Mouse (Mus musculus) hindbrain, embryonic 16.5 days (tissue): ENCODE measurements around the gene Afg3l1. TPM values are rescaled to one million over a fixed set of nuclear protein-coding genes. Genes with fewer than 3 reads are reported as not detected.
"Not testable (repeated sequence)": the region's sequence is repeated elsewhere in the genome, so short reads cannot be mapped to it uniquely, and the experiment has no call there.

Experiments used
- ATAC-seq: fragments of 200-750 bp; cut with Nextera tagmentation; 2 replicates; pipeline ENCODE4 v1.8.0; 2017; ENCODE audit warnings: moderate TSS enrichment, moderate library complexity
- H3K27ac ChIP-seq: fragments of 300-500 bp; sonication (generic); 2 replicates; pipeline ENCODE4 v1.5.1; 2014; ENCODE audit warnings: low read depth, mild to moderate bottlenecking, control low read depth, low read length, moderate library complexity
- H3K27me3 ChIP-seq: fragments of 300-500 bp; sonication (generic); replicated peaks from 2 replicates; pipeline ENCODE4 v1.6.1; 2014; ENCODE audit warnings: low read length; ENCODE audit not compliant: control insufficient read depth, insufficient read depth
- H3K36me3 ChIP-seq: fragments of 300-500 bp; sonication (generic); 2 replicates; pipeline ENCODE4 v1.6.1; 2014; ENCODE audit warnings: mild to moderate bottlenecking, low read length, moderate library complexity, mixed read lengths; ENCODE audit not compliant: control insufficient read depth, insufficient read depth
- H3K4me1 ChIP-seq: fragments of 300-500 bp; sonication (generic); 2 replicates; pipeline ENCODE4 v1.6.1; 2014; ENCODE audit warnings: low read depth, low read length; ENCODE audit not compliant: control insufficient read depth, insufficient read depth
- H3K4me2 ChIP-seq: fragments of 300-500 bp; sonication (generic); 2 replicates; pipeline ENCODE4 v1.6.1; 2014; ENCODE audit warnings: mild to moderate bottlenecking, low read length, control low read depth, moderate library complexity
- H3K4me3 ChIP-seq: fragments of 300-500 bp; sonication (generic); 2 replicates; pipeline ENCODE4 v1.5.1; 2014; ENCODE audit warnings: mild to moderate bottlenecking, low read length, control low read depth, moderate library complexity
- H3K9ac ChIP-seq: fragments of 300-500 bp; sonication (generic); 2 replicates; pipeline ENCODE4 v1.6.1; 2014; ENCODE audit warnings: low read depth, mild to moderate bottlenecking, control low read depth, low read length, moderate library complexity
- H3K9me3 ChIP-seq: fragments of 300-500 bp; sonication (generic); 2 replicates; pipeline ENCODE4 v1.6.1; 2014; ENCODE audit warnings: mild to moderate bottlenecking, low read length, moderate library complexity; ENCODE audit not compliant: control insufficient read depth
- WGBS: fragments of 180-500 bp; shearing (Covaris S2); extraction: QIAGEN DNeasy Blood & Tissue Kit; methylation state at CpG from one replicate; pipeline ENCODE4 v1.1.7; 2014; 5-methylcytosine and 5-hydroxymethylcytosine counted together
- polyA plus RNA-seq: library from polyadenylated mRNA; unstranded; fragments of >200 nt; fragmentation: Nextera tagmentation; extraction: Ambion mirVana; gene quantifications from 2 replicates; pipeline ENCODE4 v1.2.1, GENCODE M21; 2015

The Afg3l1 gene
- polyA plus RNA-seq, 1 experiment from 2014 or later = 48.7 TPM

DNA sequence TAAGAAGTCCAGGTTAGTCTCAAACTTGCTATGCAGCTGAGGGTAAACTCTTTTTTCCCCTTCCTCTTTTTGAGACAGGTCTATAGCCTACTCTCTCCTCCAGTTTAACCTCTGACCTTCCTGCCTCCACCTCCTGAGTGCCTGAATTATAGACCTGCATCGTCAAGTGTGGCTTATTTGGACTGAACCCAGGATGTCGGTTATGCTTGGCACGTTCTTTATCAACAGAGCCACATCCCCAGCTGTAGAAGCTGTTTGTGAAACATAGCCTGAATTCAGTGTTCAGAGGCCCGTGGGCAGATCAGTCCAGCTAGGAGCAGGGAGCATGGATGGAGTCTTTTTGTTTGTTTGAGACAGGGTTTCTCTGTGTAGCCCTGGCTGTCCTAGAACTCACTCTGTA is 25.6 kb upstream of the Afg3l1 start:
- WGBS = 86% methylated on average over 4 of the region's 4 CpGs
- Histone ChIP-seq H3K4me3 (no peak overlapping the region), H3K27me3 (no peaks in the 10 kb centered on the region), H3K27ac (no peak overlapping the region), H3K9ac (no peak overlapping the region), H3K9me3 (no peaks in the 10 kb centered on the region), H3K4me1 (no peaks in the 10 kb centered on the region), H3K36me3 (peaks cover 38% of the 10 kb centered on the region), H3K4me2 (no peak overlapping the region)
- no peak for ATAC-seq

DNA sequence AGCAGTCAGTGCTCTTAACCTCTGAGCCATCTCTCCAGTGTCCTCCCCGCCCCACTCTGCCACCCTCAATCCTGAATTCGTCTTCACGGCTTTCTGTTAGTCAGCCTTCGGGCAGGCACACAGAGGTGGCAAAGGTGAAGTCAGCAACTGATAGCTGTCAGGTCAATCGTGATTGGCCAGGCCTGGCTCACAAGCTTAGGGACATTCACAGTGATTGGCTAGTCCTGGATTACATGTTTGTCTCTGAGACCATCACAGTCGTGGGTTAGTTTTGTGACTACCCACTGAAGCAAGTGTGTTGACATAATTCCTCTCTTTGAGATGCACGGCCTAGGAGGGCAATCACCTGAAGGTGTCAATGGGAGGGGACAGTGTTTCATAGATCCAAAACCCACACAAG is 24.4 kb upstream of the Afg3l1 start:
- no peaks in the 10 kb centered on the region for H3K4me1 ChIP-seq
- H3K27me3 ChIP-seq = no peaks in the 10 kb centered on the region
- WGBS = 86% methylated on average over 7 of the region's 7 CpGs
- no peak overlapping the region for H3K9ac ChIP-seq
- no peaks in the 10 kb centered on the region for H3K9me3 ChIP-seq
- H3K27ac ChIP-seq = no peak overlapping the region
- H3K4me2 ChIP-seq = no peak overlapping the region
- no peak for ATAC-seq
- H3K4me3 ChIP-seq = no peak overlapping the region
- H3K36me3 ChIP-seq = peaks cover 47% of the 10 kb centered on the region

DNA sequence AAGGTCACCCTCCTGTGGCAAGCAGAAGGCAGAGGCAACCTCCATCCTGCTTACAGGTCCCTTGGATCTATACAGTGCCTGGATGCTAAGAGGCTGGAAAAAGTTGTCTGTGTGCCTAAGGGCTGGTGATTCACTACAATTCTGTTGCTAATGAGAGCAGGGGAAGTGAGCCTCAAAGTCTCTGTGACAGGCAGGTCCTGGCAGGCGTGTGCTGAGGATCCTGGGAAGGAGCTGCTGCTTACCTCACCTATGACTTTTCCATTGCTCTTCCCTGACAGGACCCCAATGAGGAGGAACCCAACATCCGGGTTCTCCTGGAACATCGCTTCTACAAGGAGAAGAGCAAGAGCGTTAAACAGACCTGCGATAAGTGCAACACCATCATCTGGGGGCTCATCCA is 23.8 kb upstream of the Afg3l1 start:
- H3K36me3 ChIP-seq = peaks cover 50% of the 10 kb centered on the region
- H3K4me1 ChIP-seq = no peaks in the 10 kb centered on the region
- ATAC-seq = no peak
- WGBS = 91% methylated on average over 5 of the region's 5 CpGs
- no peaks in the 10 kb centered on the region for H3K9me3 ChIP-seq
- H3K9ac ChIP-seq = no peak overlapping the region
- no peak overlapping the region for H3K27ac ChIP-seq
- no peak overlapping the region for H3K4me2 ChIP-seq
- H3K27me3 ChIP-seq = no peaks in the 10 kb centered on the region
- H3K4me3 ChIP-seq = no peak overlapping the region

DNA sequence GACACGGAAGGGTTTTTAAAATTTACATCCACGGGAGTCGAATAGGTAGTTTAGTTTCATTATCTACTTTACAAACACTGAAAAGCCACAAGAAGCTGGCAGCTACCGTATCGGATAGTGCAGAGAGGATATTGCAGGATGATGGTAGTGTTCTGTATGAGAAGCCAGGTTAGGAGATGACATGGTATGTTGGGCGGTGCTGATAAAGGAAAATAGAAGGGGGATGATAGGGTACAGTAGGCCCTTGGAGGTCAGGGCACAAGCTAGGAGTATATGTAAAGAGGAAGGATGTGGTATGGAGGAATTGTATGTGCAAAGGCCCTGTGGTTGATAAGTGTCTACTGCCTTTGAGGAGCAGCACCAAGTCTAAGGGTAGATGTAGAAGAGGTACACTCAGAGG is 23.1 kb upstream of the Afg3l1 start:
- WGBS = 93% methylated on average over 6 of the region's 6 CpGs
- Histone ChIP-seq H3K4me1 (no peaks in the 10 kb centered on the region), H3K4me2 (no peak overlapping the region)

DNA sequence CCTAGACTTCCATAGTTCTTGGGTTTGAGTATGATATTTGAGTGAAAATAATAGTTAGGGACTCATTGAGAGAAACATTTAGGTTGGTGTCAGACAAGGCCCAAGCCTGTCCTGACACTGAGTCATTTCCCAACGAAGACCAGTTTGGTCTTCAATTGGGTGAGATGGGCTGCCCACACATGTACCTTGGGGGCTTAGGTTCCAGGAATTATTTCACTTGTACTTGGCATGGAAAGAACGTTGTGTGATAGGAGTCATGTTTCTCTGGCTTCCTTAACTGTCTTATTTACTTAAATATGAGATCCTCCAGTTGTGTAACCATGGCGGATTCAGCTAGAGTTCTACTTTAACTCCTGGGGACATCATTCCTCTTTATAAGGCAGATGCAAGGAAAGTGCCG is 14.1 kb upstream of the Afg3l1 start:
- Histone ChIP-seq H3K27me3 (no peaks in the 10 kb centered on the region), H3K4me3 (no peak overlapping the region), H3K4me1 (no peaks in the 10 kb centered on the region), H3K9me3 (0 out of 2 replicates have a peak, but pooled peaks cover 2% of the 10 kb centered on the region), H3K9ac (no peak overlapping the region), H3K27ac (no peak overlapping the region), H3K4me2 (no peak overlapping the region), H3K36me3 (peaks cover 25% of the 10 kb centered on the region)
- WGBS = 89% methylated on average over 4 of the region's 4 CpGs
- no peak for ATAC-seq

More for the DNA sequence above, 23.1 kb upstream of the Afg3l1 start:
- Histone ChIP-seq H3K36me3 (peaks cover 52% of the 10 kb centered on the region), H3K9ac (no peak overlapping the region), H3K4me3 (no peak overlapping the region), H3K27me3 (no peaks in the 10 kb centered on the region), H3K27ac (no peak overlapping the region), H3K9me3 (no peaks in the 10 kb centered on the region)
- no peak for ATAC-seq

DNA sequence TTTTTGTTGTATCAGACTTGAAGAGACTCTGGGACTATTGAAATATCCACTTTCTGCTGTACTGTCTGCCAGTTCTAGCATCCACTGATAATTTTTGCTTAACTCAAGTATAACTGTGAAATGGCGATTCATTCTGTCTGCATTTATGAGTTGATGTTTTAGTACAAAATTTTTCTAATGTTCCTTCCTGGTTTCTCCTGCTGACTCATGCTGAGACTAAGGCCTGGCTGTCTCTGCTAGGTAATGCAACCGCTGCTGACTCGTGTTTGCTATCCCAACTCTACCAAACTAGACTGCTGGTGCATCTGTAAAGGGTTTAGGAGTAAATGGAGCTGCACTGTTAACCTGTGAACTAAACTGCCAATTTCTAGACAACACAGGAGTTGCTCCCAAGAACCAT is 10.2 kb upstream of the Afg3l1 start:
- WGBS = 79% methylated on average over 3 of the region's 3 CpGs
- Histone ChIP-seq H3K4me3 (no peak overlapping the region), H3K9ac (no peak overlapping the region), H3K4me1 (no peaks in the 10 kb centered on the region), H3K36me3 (peaks cover 4% of the 10 kb centered on the region), H3K27ac (no peak overlapping the region), H3K27me3 (no peaks in the 10 kb centered on the region), H3K9me3 (0 out of 2 replicates have a peak, but pooled peaks cover 2% of the 10 kb centered on the region), H3K4me2 (no peak overlapping the region)
- ATAC-seq = no peak

DNA sequence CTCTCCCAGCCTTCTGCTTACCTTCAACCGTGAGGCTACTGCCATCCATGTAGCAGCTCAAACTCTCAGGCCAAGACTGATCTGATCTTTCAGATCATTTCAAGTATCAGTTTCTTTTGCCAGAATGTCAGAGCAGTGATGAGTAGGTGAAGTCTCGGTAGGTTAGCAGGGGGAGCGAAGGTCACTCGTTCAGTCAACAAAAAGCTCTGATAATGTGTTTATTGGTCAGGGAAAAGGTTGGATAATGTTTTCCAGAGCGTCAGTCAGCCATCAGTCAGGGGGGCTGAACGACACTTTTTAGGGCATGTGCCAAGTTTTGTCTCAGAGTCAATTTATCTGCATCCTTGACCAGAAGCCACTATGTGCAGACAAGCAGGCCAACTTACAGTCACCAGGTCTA is 4.7 kb upstream of the Afg3l1 start:
- H3K36me3 ChIP-seq, H3K4me1 ChIP-seq, H3K27me3 ChIP-seq, H3K9ac ChIP-seq, H3K27ac ChIP-seq, H3K4me3 ChIP-seq, H3K4me2 ChIP-seq, H3K9me3 ChIP-seq, ATAC-seq: not testable (repeated sequence)
- WGBS = 76% methylated on average over 6 of the region's 6 CpGs

DNA sequence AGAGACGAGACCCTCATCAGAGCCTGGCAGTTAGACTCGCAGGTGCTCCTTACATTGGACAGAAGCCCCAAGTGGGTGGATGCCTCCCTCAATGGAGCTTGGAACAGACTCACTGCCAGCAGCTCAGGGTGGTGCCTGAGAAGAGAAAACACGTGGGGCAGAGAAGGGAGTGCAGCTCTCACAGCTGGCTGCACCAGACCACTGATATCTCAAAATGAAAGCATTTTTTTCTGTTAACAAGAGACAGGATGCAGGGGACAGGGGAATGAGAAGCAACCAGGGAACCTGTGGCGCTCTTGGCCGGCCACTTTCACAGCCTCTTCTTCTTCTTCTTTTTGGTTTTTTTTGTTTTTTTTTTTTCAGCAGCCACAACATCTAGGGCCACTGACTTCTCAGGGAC is 3.2 kb upstream of the Afg3l1 start:
- not testable (repeated sequence) for H3K4me3 ChIP-seq, H3K27me3 ChIP-seq, H3K4me2 ChIP-seq, H3K9ac ChIP-seq, H3K9me3 ChIP-seq, H3K27ac ChIP-seq, H3K36me3 ChIP-seq, ATAC-seq
- 71% methylated on average over 5 of the region's 5 CpGs for WGBS
- H3K4me1 ChIP-seq = peaks cover 17% of the 10 kb centered on the region

DNA sequence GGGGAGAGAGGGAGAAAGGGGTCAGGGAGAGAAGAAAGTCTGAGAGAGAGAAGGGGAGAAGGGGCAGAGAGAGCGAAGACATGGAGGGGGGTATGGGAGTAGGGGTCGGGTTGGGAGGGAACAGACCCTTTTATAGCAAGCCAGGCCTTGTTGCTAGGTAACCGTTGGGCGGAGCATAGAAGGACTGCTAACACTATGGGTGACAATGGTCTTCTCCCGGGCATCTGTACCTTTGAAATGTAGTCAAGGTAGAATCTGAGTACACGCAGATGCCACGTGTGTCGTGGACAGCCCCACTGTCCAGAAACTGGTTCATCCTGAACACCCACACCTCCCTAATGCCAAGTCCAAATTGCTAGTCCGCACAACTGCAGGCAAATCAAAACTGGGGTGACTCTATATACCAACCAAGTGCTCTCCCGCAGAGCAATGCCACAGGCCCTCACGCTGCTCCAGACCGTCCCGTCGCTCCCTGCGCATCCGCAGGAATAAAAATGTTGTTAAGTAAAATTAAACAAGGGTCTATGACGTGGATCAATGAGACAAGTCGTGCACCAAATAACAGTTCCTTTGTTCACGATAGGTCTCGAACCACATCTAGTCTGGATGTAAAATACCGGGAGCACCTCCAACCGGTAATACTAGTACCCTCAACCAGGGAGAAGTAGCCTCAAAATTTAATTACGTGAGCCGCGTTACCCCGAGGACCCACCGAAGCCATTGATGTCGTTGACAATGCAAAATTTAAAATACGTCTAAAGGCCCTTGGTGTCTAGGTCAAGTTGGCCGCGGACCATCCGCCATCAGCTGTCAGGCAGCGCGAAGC is 579 bp upstream of the Afg3l1 start:
- Histone ChIP-seq H3K27ac (peak overlapping the region; percentile 98), H3K27me3 (no peaks in the 10 kb centered on the region), H3K4me3 (peak overlapping the region; percentile 74), H3K36me3 (peaks cover 7% of the 10 kb centered on the region), H3K4me2 (peak overlapping the region; percentile 88), H3K9me3 (no peaks in the 10 kb centered on the region), H3K4me1 (peaks cover 17% of the 10 kb centered on the region), H3K9ac (peak overlapping the region; percentile 92)
- WGBS = 5% methylated on average over 34 of the region's 34 CpGs
- peak; percentile 64 for ATAC-seq
